In the genomic region with DNA sequence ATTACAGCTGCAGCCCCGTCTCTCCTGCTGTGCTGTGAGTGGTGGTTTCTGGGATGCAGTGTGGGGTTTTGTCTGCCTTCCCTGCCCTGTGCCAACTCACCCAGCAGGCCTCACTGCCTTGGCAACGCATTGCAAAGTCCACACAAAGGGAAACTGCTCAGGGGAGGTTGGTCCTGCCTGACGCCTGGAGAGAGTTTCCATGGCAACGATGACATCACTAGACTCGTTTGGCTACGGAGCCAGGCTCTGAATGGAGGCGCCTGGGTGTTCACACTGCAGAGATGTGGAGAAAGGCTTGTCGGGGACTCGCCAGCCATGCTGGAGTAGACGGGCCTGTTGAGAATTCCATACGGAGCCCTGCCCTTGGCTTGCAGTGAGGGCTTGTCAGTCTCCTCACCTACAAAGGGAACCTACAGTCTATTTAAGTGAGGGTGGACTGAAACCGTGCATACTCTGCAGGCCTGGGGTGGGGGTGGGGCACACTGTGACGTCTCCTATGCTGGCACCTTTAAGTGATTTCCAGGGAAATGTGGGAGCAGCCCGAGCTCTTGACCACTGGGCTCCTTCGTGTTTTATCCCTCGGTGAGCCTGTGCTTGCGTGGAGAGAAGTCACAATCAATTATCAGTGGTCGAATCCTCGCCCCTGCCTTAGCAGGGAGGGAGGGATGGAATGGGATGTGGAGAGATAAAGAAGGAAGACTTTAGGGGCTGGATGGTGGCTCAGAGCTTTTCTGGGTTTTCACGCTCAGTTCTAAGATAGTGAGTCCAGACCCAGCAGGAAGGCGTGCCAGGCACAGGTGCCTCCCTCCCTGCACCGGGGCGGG, we compare ENCODE assay signal across 8 mouse cellular contexts. TPM values are rescaled to one million over a fixed set of nuclear protein-coding genes. Genes with fewer than 3 reads are reported as not detected.
DNase-seq lines count a peak whose midpoint lies in the region; ATAC-seq lines count a peak whose summit lies in the region.

No protein-coding gene starts in this region.

- 7% methylated on average over 23 of the region's 23 CpGs for WGBS in embryonic facial prominence, embryonic 12.5 days
- 8% methylated on average over 23 of the region's 23 CpGs for WGBS in heart, embryonic 11.5 days (ENCODE audit: insufficient replicate concordance)
- WGBS in kidney, embryonic 14.5 days: 11% methylated on average over 23 of the region's 23 CpGs
- 8% methylated on average over 23 of the region's 23 CpGs for WGBS in limb, embryonic 13.5 days
- WGBS in midbrain, embryonic 14.5 days: 2% methylated on average over 23 of the region's 23 CpGs
- 10% methylated on average over 23 of the region's 23 CpGs for WGBS in stomach, embryonic 14.5 days

- H3K4me1 ChIP-seq in embryonic facial prominence, embryonic 12.5 days: peaks cover 29% of the 10 kb centered on the region
- H3K4me1 ChIP-seq in heart, embryonic 11.5 days (ENCODE audit: control insufficient read depth, insufficient read depth, low read length): peaks cover 26% of the 10 kb centered on the region
- H3K4me1 ChIP-seq in kidney, embryonic 14.5 days (ENCODE audit: control insufficient read depth, insufficient read depth, low read length): peaks cover 25% of the 10 kb centered on the region
- peaks cover 37% of the 10 kb centered on the region for H3K4me1 ChIP-seq in limb, embryonic 13.5 days
- peaks cover 35% of the 10 kb centered on the region for H3K4me1 ChIP-seq in midbrain, embryonic 14.5 days (ENCODE audit: control insufficient read depth, insufficient read depth, low read length)
- H3K4me1 ChIP-seq in stomach, embryonic 14.5 days (ENCODE audit: control insufficient read depth, insufficient read depth, low read length): peaks cover 27% of the 10 kb centered on the region

- no peaks in the 10 kb centered on the region for H3K9me3 ChIP-seq in embryonic facial prominence, embryonic 12.5 days
- no peaks in the 10 kb centered on the region for H3K9me3 ChIP-seq in heart, embryonic 11.5 days (replicated peaks; ENCODE audit: control insufficient read depth, low read length)
- no peaks in the 10 kb centered on the region for H3K9me3 ChIP-seq in kidney, embryonic 14.5 days (ENCODE audit: control insufficient read depth, low read length)
- no peaks in the 10 kb centered on the region for H3K9me3 ChIP-seq in limb, embryonic 13.5 days
- H3K9me3 ChIP-seq in midbrain, embryonic 14.5 days (ENCODE audit: control insufficient read depth, low read length): no peaks in the 10 kb centered on the region
- no peaks in the 10 kb centered on the region for H3K9me3 ChIP-seq in stomach, embryonic 14.5 days (ENCODE audit: control insufficient read depth, low read depth, low read length)

- no peaks in the 10 kb centered on the region for H3K27me3 ChIP-seq in embryonic facial prominence, embryonic 12.5 days
- no peaks in the 10 kb centered on the region for H3K27me3 ChIP-seq in heart, embryonic 11.5 days (ENCODE audit: control insufficient read depth, insufficient read depth, low read length)
- no peaks in the 10 kb centered on the region for H3K27me3 ChIP-seq in kidney, embryonic 14.5 days (ENCODE audit: control insufficient read depth, insufficient read depth, low read length)
- H3K27me3 ChIP-seq in limb, embryonic 13.5 days: no peaks in the 10 kb centered on the region
- H3K27me3 ChIP-seq in midbrain, embryonic 14.5 days (ENCODE audit: control insufficient read depth, insufficient read depth, low read length): no peaks in the 10 kb centered on the region
- H3K27me3 ChIP-seq in stomach, embryonic 14.5 days (ENCODE audit: control insufficient read depth, insufficient read depth, low read length): no peaks in the 10 kb centered on the region

- peak overlapping the region; percentile 21 for H3K4me3 ChIP-seq in embryonic facial prominence, embryonic 12.5 days
- H3K4me3 ChIP-seq in heart, embryonic 11.5 days (ENCODE audit: low read depth, low read length): peak overlapping the region; percentile 6; the same call in 1 of the 2 replicates
- H3K4me3 ChIP-seq in kidney, embryonic 14.5 days (ENCODE audit: low read length): no peak overlapping the region; the same call in 1 of the 2 replicates
- peak overlapping the region; percentile 28 for H3K4me3 ChIP-seq in limb, embryonic 13.5 days
- peak overlapping the region; percentile 13 for H3K4me3 ChIP-seq in midbrain, embryonic 14.5 days (replicated peaks; ENCODE audit: low read depth, low read length)
- H3K4me3 ChIP-seq in stomach, embryonic 14.5 days (ENCODE audit: low read depth, low read length): 0 out of 2 replicates have a peak overlapping the region, but pooled peaks have one; percentile 1

- H3K36me3 ChIP-seq in embryonic facial prominence, embryonic 12.5 days: no peaks in the 10 kb centered on the region
- H3K36me3 ChIP-seq in heart, embryonic 11.5 days (ENCODE audit: control insufficient read depth, insufficient read depth, low read length): no peaks in the 10 kb centered on the region
- no peaks in the 10 kb centered on the region for H3K36me3 ChIP-seq in kidney, embryonic 14.5 days (ENCODE audit: control insufficient read depth, insufficient read depth, low read length)
- no peaks in the 10 kb centered on the region for H3K36me3 ChIP-seq in limb, embryonic 13.5 days
- H3K36me3 ChIP-seq in midbrain, embryonic 14.5 days (ENCODE audit: control insufficient read depth, insufficient read depth, low read length): no peaks in the 10 kb centered on the region
- no peaks in the 10 kb centered on the region for H3K36me3 ChIP-seq in stomach, embryonic 14.5 days (ENCODE audit: control insufficient read depth, insufficient read depth, low read length)

- H3K4me2 ChIP-seq in embryonic facial prominence, embryonic 12.5 days (replicated peaks): peak overlapping the region; percentile 46
- H3K4me2 ChIP-seq in heart, embryonic 11.5 days: peak overlapping the region; percentile 51
- H3K4me2 ChIP-seq in kidney, embryonic 14.5 days (replicated peaks; ENCODE audit: low read depth, low read length): peak overlapping the region; percentile 29
- H3K4me2 ChIP-seq in limb, embryonic 13.5 days (replicated peaks): peak overlapping the region; percentile 53
- H3K4me2 ChIP-seq in midbrain, embryonic 14.5 days (ENCODE audit: low read length): peak overlapping the region; percentile 52
- peak overlapping the region; percentile 33 for H3K4me2 ChIP-seq in stomach, embryonic 14.5 days (replicated peaks; ENCODE audit: low read depth, low read length)

- peak overlapping the region; percentile 40 for H3K9ac ChIP-seq in embryonic facial prominence, embryonic 12.5 days
- H3K9ac ChIP-seq in heart, embryonic 11.5 days (ENCODE audit: low read depth, low read length): peak overlapping the region; percentile 34; the same call in 1 of the 2 replicates
- H3K9ac ChIP-seq in kidney, embryonic 14.5 days (ENCODE audit: low read depth, low read length): 0 out of 2 replicates have a peak overlapping the region, but pooled peaks have one; percentile 12
- peak overlapping the region; percentile 52; the same call in 1 of the 2 replicates for H3K9ac ChIP-seq in limb, embryonic 13.5 days
- peak overlapping the region; percentile 57 for H3K9ac ChIP-seq in midbrain, embryonic 14.5 days (replicated peaks; ENCODE audit: low read length)
- 0 out of 2 replicates have a peak overlapping the region, but pooled peaks have one; percentile 6 for H3K9ac ChIP-seq in stomach, embryonic 14.5 days (replicated peaks; ENCODE audit: low read depth, low read length)

- DNase-seq in 416B (ENCODE audit: low read depth): peak; percentile 76
- DNase-seq in adrenal gland, postnatal 14 days: peak; percentile 93
- peak; percentile 99 for DNase-seq in midbrain, embryonic 14.5 days

- peak; percentile 87 for ATAC-seq in embryonic facial prominence, embryonic 12.5 days (ENCODE audit: insufficient number of reproducible peaks, insufficient read depth, low FRiP score, low TSS enrichment)
- ATAC-seq in heart, embryonic 11.5 days (replicated peaks; ENCODE audit: insufficient number of reproducible peaks, low FRiP score, low TSS enrichment): peak; percentile 68
- ATAC-seq in kidney, embryonic 14.5 days (ENCODE audit: low FRiP score, low TSS enrichment): peak; percentile 84
- peak; percentile 93 for ATAC-seq in limb, embryonic 13.5 days (ENCODE audit: low FRiP score, low read depth)
- peak; percentile 94 for ATAC-seq in midbrain, embryonic 14.5 days (ENCODE audit: low FRiP score, low TSS enrichment)
- peak; percentile 90 for ATAC-seq in stomach, embryonic 14.5 days (ENCODE audit: insufficient number of reproducible peaks, insufficient read depth, low FRiP score, low read depth)

- H3K27ac ChIP-seq in embryonic facial prominence, embryonic 12.5 days: peak overlapping the region; percentile 84
- peak overlapping the region; percentile 54 for H3K27ac ChIP-seq in heart, embryonic 11.5 days (ENCODE audit: low read depth, low read length)
- H3K27ac ChIP-seq in kidney, embryonic 14.5 days (ENCODE audit: low read depth, low read length): peak overlapping the region; percentile 55
- H3K27ac ChIP-seq in limb, embryonic 13.5 days: peak overlapping the region; percentile 75
- H3K27ac ChIP-seq in midbrain, embryonic 14.5 days (replicated peaks; ENCODE audit: low read depth, low read length): peak overlapping the region; percentile 100
- H3K27ac ChIP-seq in stomach, embryonic 14.5 days (ENCODE audit: low read length): peak overlapping the region; percentile 83

RNA-seq across cellular contexts. Expression of a gene that starts 50.6 kb away (rescaled TPM):
- 158 and 199 TPM in 2 replicates for total RNA-seq in adrenal gland, postnatal 14 days (2021)
- 32.9 TPM in 2 replicates for polyA plus RNA-seq in embryonic facial prominence, embryonic 12.5 days (2016; fragmentation: Nextera tagmentation; extraction: Ambion mirVana)
- 27.3 and 29.7 TPM in 2 replicates for polyA plus RNA-seq in heart, embryonic 11.5 days (2014; fragmentation: Nextera tagmentation; extraction: Ambion mirVana)
- polyA plus RNA-seq in kidney, embryonic 14.5 days (2014; fragmentation: Nextera tagmentation; extraction: Ambion mirVana): 27.2 and 36.6 TPM in 2 replicates
- 30.0 and 33.9 TPM in 2 replicates for polyA plus RNA-seq in limb, embryonic 13.5 days (2015; fragmentation: Nextera tagmentation; extraction: Ambion mirVana)
- 29.5 and 34.7 TPM in 2 replicates for polyA plus RNA-seq in midbrain, embryonic 14.5 days (2014; fragmentation: Nextera tagmentation; extraction: Ambion mirVana)
- polyA plus RNA-seq in stomach, embryonic 14.5 days (2014; fragmentation: Nextera tagmentation; extraction: Ambion mirVana): 24.2 and 30.5 TPM in 2 replicates

Comparison
In these comparisons a context has a peak if more than half of its experiments do, and no peak if none do; other contexts are left out.
1. H3K9ac ChIP-seq: peak in every context shown above with its lines; median percentile 57 in midbrain, embryonic 14.5 days; 52 in limb, embryonic 13.5 days; 40 in embryonic facial prominence, embryonic 12.5 days; 34 in heart, embryonic 11.5 days; 12 in kidney, embryonic 14.5 days; 6 in stomach, embryonic 14.5 days.